Mouse (Mus musculus): ENCODE measurements at regions not wholly inside any gene's neighbourhood (a gene's known extent, or its start where the extent isn't known, plus 50 kb on each side); places are given as distances from the start of the nearest gene placed in this dataset.

GRCm38 (mm10) chr6:14298167-14298566 is 426.8 kb upstream of the 2610001J05Rik start:
- no peak for DNase-seq

GRCm38 (mm10) chr6:14297428-14297827 is 426.1 kb upstream of the 2610001J05Rik start:
- DNase-seq: no peak

GRCm38 (mm10) chr6:14290843-14291242 is 419.5 kb upstream of the 2610001J05Rik start:
- DNase-seq: no peak

GRCm38 (mm10) chr6:14281476-14281875 is 410.2 kb upstream of the 2610001J05Rik start:
- DNase-seq: no peak

- DNase-seq: no peak
Measured at GRCm38 (mm10) chr6:14261941-14262340, 390.6 kb upstream of the 2610001J05Rik start.

GRCm38 (mm10) chr6:14240331-14240730 is 369.0 kb upstream of the 2610001J05Rik start:
- DNase-seq: no peak

GRCm38 (mm10) chr6:14239151-14239550 is 367.8 kb upstream of the 2610001J05Rik start:
- no peak for DNase-seq

- no peak for DNase-seq
Measured at GRCm38 (mm10) chr6:14230823-14231222, 359.5 kb upstream of the 2610001J05Rik start.

GRCm38 (mm10) chr6:14207509-14207908 is 336.2 kb upstream of the 2610001J05Rik start:
- DNase-seq: peak; percentile 57 to 58

- no peak for DNase-seq
Measured at GRCm38 (mm10) chr6:14197107-14197506, 325.8 kb upstream of the 2610001J05Rik start.

GRCm38 (mm10) chr6:14195351-14195750 is 324.0 kb upstream of the 2610001J05Rik start:
- DNase-seq: no peak

GRCm38 (mm10) chr6:14191387-14192023 is 320.2 kb upstream of the 2610001J05Rik start:
- DNase-seq: no peak

- no peak for DNase-seq
Measured at GRCm38 (mm10) chr6:14185921-14186420, 314.7 kb upstream of the 2610001J05Rik start.

GRCm38 (mm10) chr6:14147370-14147769 is 276.1 kb upstream of the 2610001J05Rik start:
- no peak for DNase-seq

- DNase-seq: no peak
Measured at GRCm38 (mm10) chr6:14146394-14146793, 275.1 kb upstream of the 2610001J05Rik start.

- DNase-seq: no peak
Measured at GRCm38 (mm10) chr6:14142107-14142751, 270.9 kb upstream of the 2610001J05Rik start.

GRCm38 (mm10) chr6:14130392-14131144 is 259.2 kb upstream of the 2610001J05Rik start:
- no peak for DNase-seq

- no peak for DNase-seq
Measured at GRCm38 (mm10) chr6:14129394-14129793, 258.1 kb upstream of the 2610001J05Rik start.

GRCm38 (mm10) chr6:14122311-14122710 is 251.0 kb upstream of the 2610001J05Rik start:
- DNase-seq: no peak

GRCm38 (mm10) chr6:14121479-14121878 is 250.2 kb upstream of the 2610001J05Rik start:
- DNase-seq: peak; percentile 62 to 65

GRCm38 (mm10) chr6:14094907-14095306 is 223.6 kb upstream of the 2610001J05Rik start:
- no peak for DNase-seq

- no peak for DNase-seq
Measured at GRCm38 (mm10) chr6:14081884-14082283, 210.6 kb upstream of the 2610001J05Rik start.

GRCm38 (mm10) chr6:14063735-14064134 is 192.4 kb upstream of the 2610001J05Rik start:
- DNase-seq: no peak

GRCm38 (mm10) chr6:14046560-14046959 is 175.2 kb upstream of the 2610001J05Rik start:
- DNase-seq: no peak

Data from B cell, adult 2 months (primary cell).